Mouse (Mus musculus) liver, adult 2 months (tissue): ENCODE measurements at regions not wholly inside any gene's neighbourhood (a gene's known extent, or its start where the extent isn't known, plus 50 kb on each side); places are given as distances from the start of the nearest gene placed in this dataset.

Experiments
- DNase-seq: peaks from one replicate; pipeline ENCODE4 v3.0.0-alpha.2; 2011; ENCODE audit warnings: low read depth, low spot score; ENCODE audit errors: extremely low read depth
- H3K27ac ChIP-seq: fragments of 200-500 bp; replicated peaks from 2 replicates; pipeline ENCODE4 v1.5.1; 2012; ENCODE audit warnings: low read depth, mild to moderate bottlenecking, control low read depth, inconsistent platforms, low read length; ENCODE audit not compliant: insufficient read depth
- H3K27me3 ChIP-seq: fragments of 200-500 bp; 2 replicates; pipeline ENCODE4 v1.6.1; 2012; ENCODE audit warnings: mild to moderate bottlenecking, moderate library complexity, low read length, inconsistent platforms; ENCODE audit not compliant: control insufficient read depth, insufficient read depth
- H3K36me3 ChIP-seq: fragments of 200-500 bp; 2 replicates; pipeline ENCODE4 v1.6.1; 2012; ENCODE audit warnings: low read length, inconsistent platforms; ENCODE audit not compliant: control insufficient read depth, insufficient read depth
- H3K4me1 ChIP-seq: fragments of 200-500 bp; 2 replicates; pipeline ENCODE4 v1.6.1; 2011; ENCODE audit warnings: low read length; ENCODE audit not compliant: control insufficient read depth, insufficient read depth
- H3K4me3 ChIP-seq: fragments of 200-500 bp; 2 replicates; pipeline ENCODE4 v1.5.1; 2011; ENCODE audit warnings: low read depth, mild to moderate bottlenecking, control low read depth, low read length, moderate library complexity; ENCODE audit not compliant: insufficient read depth
- H3K79me2 ChIP-seq: fragments of 200-500 bp; 2 replicates; pipeline ENCODE4 v1.6.1; 2012; ENCODE audit warnings: inconsistent platforms, mild to moderate bottlenecking, low read length, moderate library complexity; ENCODE audit not compliant: control insufficient read depth, insufficient read depth
- H3K9ac ChIP-seq: fragments of 200-500 bp; 2 replicates; pipeline ENCODE4 v1.6.1; 2012; ENCODE audit warnings: low read depth, mild to moderate bottlenecking, control low read depth, inconsistent platforms, low read length
- CTCF ChIP-seq: fragments of 200-500 bp; IDR thresholded peaks from 2 replicates; pipeline ENCODE4 v1.5.1; 2011; ENCODE audit warnings: low read depth, low read length, control low read depth
- POLR2A ChIP-seq: fragments of 200-500 bp; IDR thresholded peaks from 2 replicates; pipeline ENCODE4 v1.6.1; 2011; ENCODE audit warnings: low read length, control low read depth; ENCODE audit not compliant: insufficient read depth; ENCODE audit errors: extremely low read depth
- WGBS: fragments of 180-500 bp; shearing (Covaris S2); methylation state at CpG from one replicate; pipeline ENCODE4 v1.1.7; 2018; 5-methylcytosine and 5-hydroxymethylcytosine counted together

GRCm38 (mm10) chr4:55874276-55874675, 342.0 kb upstream of the Klf4 start:
- H3K4me3 ChIP-seq, result no peak overlapping the region
- no peaks in the 10 kb centered on the region for H3K27me3 ChIP-seq
- no peak overlapping the region for H3K9ac ChIP-seq
- H3K4me1 ChIP-seq, result no peaks in the 10 kb centered on the region
- DNase-seq, result no peak
- TF ChIP-seq POLR2A, result no peak
- no peak for TF ChIP-seq CTCF
- no peak overlapping the region for H3K27ac ChIP-seq
- H3K36me3 ChIP-seq, result no peaks in the 10 kb centered on the region
- no peaks in the 10 kb centered on the region for H3K79me2 ChIP-seq
- 84% methylated on average over 4 of the region's 4 CpGs for WGBS

GRCm38 (mm10) chr4:55860055-55860454, 327.8 kb upstream of the Klf4 start:
- Histone ChIP-seq H3K27ac (no peak overlapping the region), H3K27me3 (no peaks in the 10 kb centered on the region), H3K4me3 (no peak overlapping the region), H3K79me2 (no peaks in the 10 kb centered on the region), H3K36me3 (no peaks in the 10 kb centered on the region), H3K4me1 (no peaks in the 10 kb centered on the region), H3K9ac (no peak overlapping the region)
- no peak for TF ChIP-seq CTCF
- TF ChIP-seq POLR2A, result no peak
- WGBS, result 51% methylated on average over 2 of the region's 2 CpGs
- no peak for DNase-seq

GRCm38 (mm10) chr4:55859211-55859761, 327.0 kb upstream of the Klf4 start:
- DNase-seq, result no peak
- 78% methylated on average over 2 of the region's 2 CpGs for WGBS

DNA sequence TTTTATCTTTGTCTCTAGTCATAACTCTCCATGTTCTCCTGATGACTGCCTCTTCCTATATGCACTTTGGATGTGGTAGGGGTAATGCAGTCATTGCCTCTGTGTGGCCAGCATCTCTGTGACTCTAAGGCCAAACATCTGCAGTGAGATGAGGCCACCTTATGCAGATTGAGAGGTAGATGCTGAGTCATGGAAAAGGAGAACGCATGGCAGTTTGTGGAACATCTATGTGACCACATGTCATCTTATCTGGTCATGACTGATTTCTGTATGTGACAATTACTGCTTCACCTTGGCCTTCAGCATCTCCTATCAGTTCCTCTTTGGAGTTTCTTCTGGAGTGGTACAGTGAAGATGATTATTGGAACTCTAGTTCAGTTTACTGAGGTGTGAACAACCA, 319.2 kb upstream of the Klf4 start:
- H3K27ac ChIP-seq, result no peak overlapping the region
- H3K4me3 ChIP-seq, result no peak overlapping the region
- TF ChIP-seq CTCF (no peak), POLR2A (no peak)
- H3K9ac ChIP-seq, result no peak overlapping the region
- H3K27me3 ChIP-seq, result no peaks in the 10 kb centered on the region
- 93% methylated on average over 1 of the region's 1 CpGs for whole genome bisulfite sequencing
- no peak for DNase-seq
- H3K4me1 ChIP-seq, result no peaks in the 10 kb centered on the region
- H3K79me2 ChIP-seq, result no peaks in the 10 kb centered on the region
- no peaks in the 10 kb centered on the region for H3K36me3 ChIP-seq

More at GRCm38 (mm10) chr4:55859211-55859761, 327.0 kb upstream of the Klf4 start:
- Histone ChIP-seq H3K4me1 (no peaks in the 10 kb centered on the region), H3K4me3 (no peak overlapping the region), H3K79me2 (no peaks in the 10 kb centered on the region), H3K9ac (no peak overlapping the region), H3K36me3 (no peaks in the 10 kb centered on the region), H3K27ac (no peak overlapping the region), H3K27me3 (no peaks in the 10 kb centered on the region)
- TF ChIP-seq POLR2A (no peak), CTCF (no peak)

- no peak overlapping the region for H3K4me3 ChIP-seq
- H3K27ac ChIP-seq, result no peak overlapping the region
- WGBS, result 81% methylated on average over 5 of the region's 5 CpGs
- no peaks in the 10 kb centered on the region for H3K4me1 ChIP-seq
- H3K36me3 ChIP-seq, result no peaks in the 10 kb centered on the region
- DNase-seq, result no peak
- H3K79me2 ChIP-seq, result no peaks in the 10 kb centered on the region
- H3K9ac ChIP-seq, result no peak overlapping the region
- H3K27me3 ChIP-seq, result no peaks in the 10 kb centered on the region
- TF ChIP-seq POLR2A (no peak), CTCF (no peak)
Observed at GRCm38 (mm10) chr4:55851027-55851426, 318.8 kb upstream of the Klf4 start.

GRCm38 (mm10) chr4:55843727-55844401, 311.6 kb upstream of the Klf4 start:
- H3K36me3 ChIP-seq, result no peaks in the 10 kb centered on the region
- no peak for DNase-seq
- TF ChIP-seq CTCF, result no peak
- TF ChIP-seq POLR2A, result no peak
- H3K4me3 ChIP-seq, result no peak overlapping the region
- no peaks in the 10 kb centered on the region for H3K4me1 ChIP-seq
- H3K79me2 ChIP-seq, result no peaks in the 10 kb centered on the region
- H3K27ac ChIP-seq, result no peak overlapping the region
- no peak overlapping the region for H3K9ac ChIP-seq
- WGBS, result 76% methylated on average over 12 of the region's 12 CpGs
- H3K27me3 ChIP-seq, result peaks cover 4% of the 10 kb centered on the region; the same call in 1 of the 2 replicates
